Mouse (Mus musculus): ENCODE data around the gene Nanp.

DNA sequence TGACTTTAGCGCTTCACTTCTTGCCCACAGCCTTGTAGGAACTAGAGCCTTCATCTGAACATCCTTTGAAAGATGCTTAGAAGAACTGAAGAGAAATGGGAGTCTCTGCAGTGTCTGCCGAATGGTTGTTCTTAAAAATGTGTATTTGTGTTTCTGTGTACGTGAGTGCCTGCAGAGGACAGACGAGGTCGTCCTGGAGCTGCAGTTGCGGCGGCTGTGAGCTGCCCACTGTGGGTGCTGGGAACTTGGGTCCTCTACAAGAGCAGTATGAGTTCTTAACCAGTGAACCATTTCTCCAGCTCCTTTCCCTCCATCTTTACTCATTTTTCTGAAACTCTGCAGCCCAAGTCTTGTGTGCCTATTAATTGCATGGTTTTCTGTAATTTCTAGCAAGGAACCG, 528 bp upstream of the Nanp start:
- TF ChIP-seq CTCF (IDR thresholded peaks at IDR 0.05; ENCODE audit: low read depth) = no peak
- no peak for TF ChIP-seq EP300 (IDR thresholded peaks at IDR 0.05; ENCODE audit: low read depth)
